Mouse (Mus musculus): Measurements from ENCODE around the gene Gstt1.
"Not testable (repeated sequence)": the region's sequence is repeated elsewhere in the genome, so short reads cannot be mapped to it uniquely, and the experiment has no call there.

Gene Gstt1

DNA sequence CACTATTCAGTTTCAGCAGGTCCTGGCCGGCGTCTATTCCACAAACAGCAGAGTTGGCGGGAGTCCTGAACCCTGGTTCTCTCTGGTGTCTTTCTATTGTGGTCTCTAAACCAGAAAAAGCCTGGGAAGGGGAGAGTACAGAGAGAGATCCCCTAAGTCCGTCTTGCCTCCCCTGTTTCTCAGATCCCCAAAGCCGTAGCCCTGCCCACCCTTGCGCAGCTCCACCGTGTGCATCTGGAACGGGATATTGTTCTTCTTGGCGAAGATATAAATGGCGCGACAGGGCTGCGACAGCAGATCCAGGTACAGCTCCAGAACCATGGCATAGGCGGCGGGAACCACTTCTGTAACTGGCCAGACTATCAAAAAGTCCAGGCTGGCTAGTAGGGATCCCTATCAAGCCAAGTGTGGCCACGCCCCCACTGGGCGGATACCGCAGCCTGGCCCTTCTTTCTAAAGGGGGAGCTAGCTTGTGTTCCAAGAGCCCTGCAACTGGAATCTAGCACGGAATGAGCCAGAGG is at the start of gene Gstt1:
TSS of gene Gstt1 (minus strand) at position 409 of the 521 bp plus-strand sequence.
- peak; percentile 71 for DNase-seq (ENCODE audit: low read depth)

DNA sequence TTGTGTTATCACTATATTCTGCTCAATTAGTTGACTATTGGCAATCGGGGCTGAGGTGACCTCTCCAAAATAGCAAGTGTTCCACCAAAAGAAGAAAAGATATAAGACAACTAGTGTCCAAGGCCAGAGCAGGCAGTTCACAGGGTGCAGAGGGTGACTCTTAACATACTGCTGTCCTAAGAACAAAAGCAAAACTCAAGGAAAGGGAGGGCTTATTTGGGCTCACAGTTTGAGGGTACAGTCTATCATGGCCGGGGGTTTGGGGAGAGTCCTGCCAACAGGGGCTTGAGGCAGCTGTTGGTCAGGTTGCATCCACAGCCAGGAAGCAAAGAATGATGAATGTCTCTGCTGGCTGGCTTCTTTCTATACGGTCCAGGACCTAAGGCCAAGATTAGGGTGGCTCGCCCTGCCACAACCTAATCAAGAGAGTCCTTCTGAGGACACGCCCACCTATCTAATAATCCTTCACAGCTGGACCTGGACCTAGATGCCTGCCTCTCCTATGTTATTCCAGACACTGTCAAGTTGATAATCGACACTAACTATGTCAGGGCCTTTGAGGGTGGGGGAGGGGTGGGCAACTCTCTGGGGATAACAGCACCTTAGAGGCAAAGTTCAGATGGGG is 47.0 kb upstream of the Gstt1 start:
- no peak for DNase-seq (ENCODE audit: low read depth)

DNA sequence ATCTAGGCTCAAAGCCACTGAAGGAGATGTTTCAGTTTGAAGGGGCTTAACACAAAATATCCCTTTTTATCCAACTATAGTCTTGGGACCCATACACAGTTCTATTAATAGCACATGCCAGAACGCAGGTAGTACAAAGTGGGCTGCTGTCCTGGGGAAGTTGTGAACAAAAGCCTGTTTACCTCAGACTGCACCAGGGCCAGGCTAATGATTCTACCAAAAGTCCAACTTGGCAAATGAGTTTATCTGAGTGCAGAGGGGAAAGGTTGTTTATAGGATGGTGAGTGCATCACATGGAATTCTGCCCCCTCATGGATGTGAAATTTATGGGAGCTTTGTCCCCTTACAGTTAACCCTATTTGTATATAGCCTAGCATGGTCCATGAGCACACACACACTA is 46.4 kb upstream of the Gstt1 start:
- DNase-seq (ENCODE audit: low read depth), result no peak

DNA sequence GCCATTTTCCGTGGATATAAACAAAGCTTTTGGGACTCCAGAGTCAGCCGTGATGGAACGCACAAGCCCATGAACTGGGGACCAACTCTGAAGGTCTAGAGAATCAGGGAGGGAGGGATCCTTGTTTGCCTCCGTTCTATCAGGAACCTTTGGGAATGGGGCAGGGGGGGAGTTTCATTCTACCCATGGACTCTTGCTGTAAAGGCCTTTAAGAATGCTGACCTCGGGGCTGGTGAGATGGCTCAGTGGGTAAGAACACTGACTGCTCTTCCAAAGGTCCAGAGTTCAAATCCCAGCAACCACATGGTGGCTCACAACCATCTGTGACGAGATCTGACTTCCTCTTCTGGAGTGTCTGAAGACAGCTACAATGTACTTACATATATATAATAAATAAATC is 45.5 kb upstream of the Gstt1 start:
- DNase-seq (ENCODE audit: low read depth), result not testable (repeated sequence)

DNA sequence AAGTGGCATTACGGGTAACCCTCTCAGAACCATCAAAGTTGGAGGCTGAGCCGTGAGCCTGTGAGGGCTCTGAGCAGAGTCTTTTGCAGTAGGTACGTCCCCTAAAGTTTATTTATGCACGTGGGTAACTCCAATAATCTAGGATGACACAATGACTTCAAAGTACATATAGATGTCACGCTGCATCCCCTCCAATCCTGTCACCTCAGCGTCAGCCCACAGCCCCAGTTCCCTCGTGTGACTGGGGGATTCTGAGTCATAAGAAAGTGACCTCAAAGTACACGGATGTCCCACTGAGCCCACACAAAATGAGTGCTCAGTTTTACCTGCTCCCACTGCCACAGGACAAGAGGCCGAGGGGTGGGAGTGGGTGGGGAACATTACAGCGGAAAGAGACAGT is 40.7 kb upstream of the Gstt1 start:
- DNase-seq (ENCODE audit: low read depth), result no peak

DNA sequence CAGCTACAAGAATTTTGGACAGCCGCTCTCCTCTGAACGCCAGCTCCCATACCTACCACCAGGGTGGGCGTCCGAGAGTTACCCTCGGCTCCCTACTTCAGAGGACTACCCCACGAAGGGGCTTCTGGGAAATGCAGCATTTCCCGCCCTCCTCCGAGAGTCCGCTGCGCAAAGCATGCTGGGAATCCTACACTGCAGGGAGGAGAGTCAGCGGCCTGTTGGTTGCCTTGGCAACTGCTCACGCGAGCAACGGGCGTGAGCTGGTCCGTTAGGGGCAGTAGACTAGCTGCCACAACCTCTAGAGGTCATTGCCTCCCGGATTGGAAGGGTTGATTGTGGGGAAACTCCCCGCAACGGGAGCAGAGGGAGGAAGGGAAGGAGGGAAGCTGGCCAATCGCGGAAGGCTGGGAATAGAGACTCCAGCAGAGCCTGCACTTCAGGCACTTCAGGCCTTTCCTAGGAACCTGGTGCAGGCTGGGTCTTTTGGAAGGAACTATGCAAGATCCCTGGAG is 38.9 kb upstream of the Gstt1 start, which contains the start of gene Gstt2:
TSS of gene Gstt2 (minus strand) at position 177 of the 512 bp plus-strand sequence.
- DNase-seq (ENCODE audit: low read depth), result peak; percentile 93

DNA sequence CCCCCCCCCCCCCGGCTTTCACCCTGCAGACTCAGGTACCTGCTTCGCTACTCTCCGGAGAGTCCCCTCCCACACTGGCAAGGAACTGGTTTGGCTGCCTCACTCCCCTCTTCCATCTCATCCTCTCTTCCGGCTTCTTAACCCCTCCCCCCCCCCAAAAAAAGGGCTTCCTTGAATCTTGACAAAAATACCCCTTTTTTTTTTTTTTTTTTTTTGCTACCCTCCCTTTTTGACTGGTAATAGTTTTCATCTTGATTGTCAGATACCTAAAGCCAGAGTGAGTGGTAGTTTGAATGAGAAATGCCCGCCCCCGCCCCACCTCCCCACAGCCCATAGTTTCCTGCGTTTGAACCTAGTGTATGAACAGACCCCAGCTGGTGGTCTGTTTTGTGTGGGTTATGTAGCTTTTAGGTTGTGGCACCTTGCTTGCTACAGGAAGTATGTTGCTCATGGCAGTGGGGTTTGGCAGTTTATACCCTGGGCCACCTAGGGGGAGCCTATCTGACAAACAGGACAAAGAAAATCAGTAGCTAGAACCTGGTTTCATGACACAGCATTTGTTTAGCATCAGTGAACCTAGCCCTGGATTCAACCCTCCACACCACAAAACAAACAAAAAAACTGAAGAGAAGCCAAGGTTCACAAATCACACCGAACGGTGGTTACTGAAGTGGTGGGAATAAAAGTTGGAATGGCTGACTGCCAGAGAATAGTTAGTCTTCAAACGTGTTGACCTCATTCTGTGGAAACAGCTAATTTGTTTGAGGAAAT is 37.6 kb upstream of the Gstt1 start:
- peak; percentile 31 for DNase-seq (ENCODE audit: low read depth)

DNA sequence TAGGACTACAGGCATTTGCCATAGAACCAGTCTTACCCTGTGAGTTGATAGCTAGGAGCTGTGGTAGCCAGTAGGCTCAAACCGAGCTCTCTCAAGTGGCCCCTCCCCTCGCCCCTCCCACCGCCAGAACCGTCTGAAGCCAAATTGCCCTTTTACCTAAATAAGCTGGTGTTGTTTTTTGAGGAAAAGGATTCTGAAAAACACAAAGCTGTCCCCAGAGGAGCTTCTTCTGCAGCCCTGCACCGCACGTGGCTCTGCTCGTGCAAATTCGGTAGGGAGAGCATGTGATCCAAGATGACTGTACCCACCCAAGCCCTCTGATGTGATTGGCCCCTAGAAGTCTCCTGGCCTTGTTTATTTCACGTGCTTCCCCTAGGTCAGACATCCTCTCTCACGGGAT is 36.9 kb upstream of the Gstt1 start:
- peak; percentile 61 for DNase-seq (ENCODE audit: low read depth)

DNA sequence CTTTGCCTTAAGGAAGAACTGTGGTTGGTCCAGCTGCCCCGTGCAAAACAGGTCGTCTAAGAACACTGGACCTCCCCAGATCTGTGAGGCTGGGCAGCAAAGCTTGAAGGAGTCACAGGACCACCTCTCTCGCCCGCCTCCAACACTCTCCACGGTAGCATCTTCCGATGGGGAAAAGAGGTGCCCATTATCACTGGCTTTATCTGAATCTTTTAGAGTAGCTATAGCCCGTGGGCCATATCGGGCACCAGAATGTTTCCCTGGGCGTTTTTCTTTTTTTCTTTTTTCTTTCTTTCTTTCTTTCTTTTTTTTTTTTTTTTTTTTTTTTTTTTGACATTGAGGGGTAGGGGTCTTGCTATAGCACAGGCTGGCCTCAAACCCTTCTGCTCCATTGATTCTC is 36.3 kb upstream of the Gstt1 start:
- no peak for DNase-seq (ENCODE audit: low read depth)

DNA sequence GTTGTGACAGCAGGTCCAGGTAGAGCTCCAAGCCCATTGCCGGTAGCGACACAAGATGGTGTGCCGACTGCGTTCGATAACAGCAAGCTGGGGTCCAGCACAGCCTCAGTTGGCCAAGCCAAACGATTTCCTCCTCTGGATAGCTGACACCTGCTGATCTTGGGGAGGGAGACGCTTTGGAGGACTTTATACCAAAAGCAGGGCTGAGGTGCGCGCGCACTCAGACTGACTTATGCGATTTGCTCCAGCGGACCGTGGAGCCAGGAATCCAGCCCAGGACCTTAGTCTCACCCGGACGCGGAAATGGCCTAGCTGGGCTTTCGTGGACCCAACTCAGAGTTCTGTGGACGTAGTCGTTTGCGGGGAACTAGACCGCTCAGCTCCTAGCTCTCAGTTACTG is 35.9 kb upstream of the Gstt1 start:
- DNase-seq (ENCODE audit: low read depth), result no peak

DNA sequence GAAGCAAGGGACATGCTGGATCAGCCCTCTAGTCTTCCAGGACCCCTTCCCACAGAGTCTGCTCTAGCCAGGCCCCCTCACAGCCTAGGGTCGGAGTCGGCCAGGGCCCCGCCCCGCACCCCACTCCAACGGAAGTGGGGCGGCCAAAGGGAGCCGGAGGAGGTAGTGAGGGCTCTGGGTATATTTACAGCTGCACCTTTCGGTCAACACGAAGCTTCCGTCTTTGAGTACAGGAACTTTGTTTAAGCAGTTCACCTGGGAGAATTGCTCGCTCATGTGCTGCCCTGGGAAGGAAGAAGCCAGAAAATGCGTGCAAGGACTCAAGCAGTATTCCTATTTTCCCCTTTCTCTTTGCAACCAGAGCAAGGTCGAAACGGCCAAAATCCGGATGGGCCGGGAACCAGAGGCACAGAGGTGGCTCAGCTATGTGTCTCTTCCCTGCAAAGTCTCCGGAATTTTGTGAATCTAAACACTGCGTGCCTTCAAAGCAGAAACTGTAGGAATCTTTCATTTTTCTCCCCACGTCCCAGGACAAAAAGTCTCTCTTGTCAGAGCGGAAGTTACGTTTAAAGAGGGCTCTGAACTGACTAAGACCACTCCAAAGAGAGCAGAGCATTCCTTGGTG is 35.2 kb upstream of the Gstt1 start:
- DNase-seq (ENCODE audit: low read depth), result no peak

DNA sequence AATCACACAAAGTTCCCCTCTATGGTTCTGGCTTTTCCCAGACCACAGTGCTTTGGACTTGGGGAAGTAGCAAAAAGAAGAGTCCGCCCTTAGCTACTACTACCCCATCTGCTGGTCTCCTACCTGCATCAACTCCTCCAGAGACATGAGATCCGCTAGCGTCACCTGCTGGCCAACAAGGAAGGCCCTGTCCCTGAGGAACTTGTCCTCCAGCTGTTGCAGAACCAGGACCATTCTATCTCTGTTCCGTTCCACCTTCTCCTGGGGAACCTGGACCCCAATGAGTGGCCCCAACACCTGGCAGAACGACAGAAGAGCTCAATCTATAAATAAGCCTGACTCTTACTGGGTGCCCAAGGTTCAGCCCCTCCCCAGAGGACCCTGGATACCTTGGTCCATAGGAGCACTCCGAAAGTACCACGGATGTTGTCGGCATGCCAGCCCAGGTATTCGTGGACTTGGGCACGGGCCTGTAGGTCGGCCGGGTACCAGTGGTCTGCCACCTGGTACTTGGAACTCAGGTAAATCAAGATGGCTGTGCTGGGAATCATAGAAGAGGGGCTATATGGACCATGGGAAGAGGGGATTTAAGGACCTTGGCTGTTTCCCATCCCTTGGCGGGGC is 34.0 kb upstream of the Gstt1 start:
- peak; percentile 70 for DNase-seq (ENCODE audit: low read depth)

DNA sequence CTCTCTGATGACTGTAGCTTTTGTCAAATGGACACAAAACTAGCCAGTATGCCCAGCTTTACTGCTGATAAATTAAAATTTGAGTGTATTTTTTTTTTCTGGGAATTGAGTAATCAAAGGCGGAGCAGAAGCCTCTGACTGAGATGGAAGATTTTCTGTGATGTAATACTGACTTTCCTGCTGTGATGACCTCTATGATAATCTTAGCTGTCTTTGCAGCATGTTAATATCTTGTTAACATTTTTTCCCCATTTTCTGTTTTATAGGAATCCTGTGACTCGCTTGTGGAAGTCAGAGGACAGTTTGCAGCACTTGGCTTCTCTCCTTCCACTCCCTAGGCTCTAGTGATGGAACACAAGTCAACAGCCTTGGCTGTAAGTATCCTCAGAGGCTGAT is 31.9 kb upstream of the Gstt1 start:
- no peak for DNase-seq (ENCODE audit: low read depth)

DNA sequence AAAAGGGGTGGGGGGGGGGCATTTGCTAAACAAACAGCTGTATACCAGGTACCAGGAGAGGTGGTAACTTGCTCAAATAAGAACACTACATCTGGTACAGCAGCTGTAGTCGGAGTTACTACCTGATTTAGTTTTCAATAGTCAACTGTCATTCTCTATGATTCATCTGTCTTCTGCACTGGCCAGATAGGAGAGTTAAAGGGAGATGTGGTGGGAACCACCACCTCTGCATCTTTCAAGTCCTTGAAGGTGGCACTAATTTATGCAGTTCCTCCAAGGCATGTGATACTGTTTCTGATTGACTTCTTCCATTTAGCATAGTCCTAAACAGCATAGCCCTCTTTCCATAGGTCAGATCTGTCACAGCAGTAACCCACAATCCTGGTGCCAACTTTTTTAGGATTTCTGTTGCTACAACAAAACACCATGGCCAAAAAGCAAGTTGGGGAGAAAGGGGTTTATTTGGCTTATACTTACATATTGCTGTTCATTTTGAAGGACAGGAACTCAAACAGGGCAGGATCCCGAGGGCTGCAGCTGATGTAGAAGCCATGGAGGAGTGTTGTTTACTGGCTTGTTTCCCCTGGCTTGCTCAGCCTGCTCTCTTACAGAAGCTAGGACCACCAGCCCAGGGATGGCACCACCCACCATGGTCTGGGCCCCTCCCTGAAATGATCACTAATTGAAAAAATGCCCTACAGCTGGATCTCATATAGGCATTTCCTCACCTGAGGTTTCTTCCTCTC is 31.3 kb upstream of the Gstt1 start:
- no peak for DNase-seq (ENCODE audit: low read depth)

DNA sequence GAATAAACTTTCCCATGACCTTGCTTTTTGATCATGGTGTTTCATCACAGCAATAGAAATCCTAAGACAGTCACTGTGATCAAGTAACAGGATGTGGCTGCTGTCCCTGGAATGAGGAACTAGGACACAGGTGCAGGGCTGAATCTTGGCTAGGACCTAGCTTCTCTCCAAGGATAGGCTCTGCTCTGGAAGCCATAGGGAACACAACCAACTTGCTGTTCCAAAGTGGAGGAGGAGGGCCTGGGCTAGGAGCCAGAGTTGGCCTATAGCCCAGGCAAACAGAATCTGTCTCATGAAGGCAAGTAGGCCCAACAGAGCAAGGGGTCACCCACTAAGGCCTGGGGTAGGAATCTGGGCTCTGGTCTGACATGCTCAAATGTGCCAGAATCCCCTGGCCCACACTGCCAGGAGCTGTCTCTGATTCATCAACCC is 30.1 kb upstream of the Gstt1 start:
- DNase-seq (ENCODE audit: low read depth), result peak; percentile 90

DNA sequence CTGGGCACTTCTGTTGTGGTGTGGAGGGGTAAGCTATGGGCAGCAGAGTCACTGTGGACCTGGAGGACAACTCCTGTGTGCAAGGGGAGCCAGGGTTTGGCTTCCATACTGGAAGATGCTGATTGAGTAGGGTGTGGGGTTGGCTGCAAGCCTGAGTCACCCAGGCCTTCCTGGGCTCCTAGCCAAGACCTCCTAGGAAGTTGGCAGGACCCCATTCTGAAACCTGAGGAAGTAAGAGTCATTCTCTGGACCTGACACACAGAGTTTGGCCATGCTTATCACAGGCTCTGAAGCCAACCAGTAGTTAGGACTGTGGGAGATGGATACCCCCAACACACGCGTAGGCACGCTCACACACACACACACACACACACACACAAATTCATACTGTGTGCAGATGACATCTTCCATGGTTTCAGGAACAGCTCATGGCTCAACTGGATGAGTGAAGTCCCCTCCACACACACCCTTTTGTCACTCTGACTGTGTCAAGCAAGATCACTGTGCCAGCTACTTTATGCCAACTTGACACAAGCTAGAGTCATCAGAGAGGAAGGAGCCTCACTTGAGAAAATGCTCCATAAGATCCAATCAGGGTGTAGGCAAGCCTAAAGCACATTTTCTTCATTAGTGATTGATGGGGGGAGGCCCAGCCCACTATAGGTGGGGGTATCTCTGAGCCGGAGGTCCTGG is 29.4 kb upstream of the Gstt1 start:
- peak; percentile 94 for DNase-seq (ENCODE audit: low read depth)

DNA sequence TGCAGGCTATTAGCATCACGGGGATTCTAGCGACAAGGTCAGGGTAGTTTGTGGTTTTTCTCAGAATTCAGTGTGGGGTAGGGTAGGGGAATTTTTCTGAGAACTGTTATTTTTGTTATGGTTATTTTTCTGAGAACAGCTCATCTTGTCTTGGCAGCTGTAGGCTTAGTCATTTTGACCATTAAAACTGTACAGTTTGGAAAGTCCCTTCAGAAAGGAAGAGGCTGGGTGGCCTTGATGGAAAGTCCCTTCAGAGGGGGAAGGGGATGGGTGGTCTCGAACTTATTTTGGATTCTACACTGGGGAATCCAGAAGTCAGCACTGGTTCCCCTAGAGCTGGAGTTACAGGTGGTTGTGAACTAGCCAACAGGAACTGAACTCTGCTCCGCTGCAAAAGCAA is 26.1 kb upstream of the Gstt1 start:
- no peak for DNase-seq (ENCODE audit: low read depth)

DNA sequence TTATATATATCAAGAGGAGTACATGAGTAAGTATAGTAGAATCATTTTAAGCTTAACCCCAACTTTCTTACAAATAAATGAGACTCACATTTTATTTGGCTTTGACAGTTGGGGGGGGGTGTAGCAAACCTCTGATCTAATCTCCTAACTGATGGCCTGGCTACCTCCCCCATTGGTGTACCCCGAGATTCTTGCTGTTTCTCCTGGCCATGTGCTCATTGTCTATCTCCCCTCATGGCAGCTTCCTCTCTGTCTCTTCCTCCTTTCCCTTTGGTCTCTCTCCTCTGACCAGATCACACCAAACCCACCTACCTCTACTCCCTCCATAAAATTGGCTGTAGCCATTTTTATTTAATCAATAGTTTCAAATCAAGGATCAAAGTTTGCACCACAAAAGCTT is 25.4 kb upstream of the Gstt1 start:
- DNase-seq (ENCODE audit: low read depth), result no peak

DNA sequence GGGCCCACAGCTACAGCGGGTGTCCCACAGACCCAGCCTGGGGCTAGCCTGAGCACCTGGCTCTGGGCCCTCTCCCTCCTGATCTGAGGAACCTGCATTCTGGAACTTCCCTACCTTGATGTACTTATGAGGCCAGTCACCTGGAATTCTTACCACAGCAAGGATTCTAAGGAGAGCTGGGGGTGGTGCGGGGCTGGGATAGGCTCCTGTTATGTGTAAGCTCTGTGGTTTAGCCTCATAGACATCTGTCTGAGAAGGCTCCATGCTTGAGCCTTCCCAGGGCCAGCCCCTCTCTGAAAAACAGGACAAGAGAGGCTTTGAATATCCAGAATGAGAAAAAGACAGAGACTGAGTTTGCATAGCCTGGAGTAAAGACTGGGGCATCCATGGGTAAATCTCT is 24.1 kb upstream of the Gstt1 start, which contains the start of gene Gstt4:
TSS of gene Gstt4 (minus strand) at position 101 of the 400 bp plus-strand sequence.
- no peak for DNase-seq (ENCODE audit: low read depth)

DNA sequence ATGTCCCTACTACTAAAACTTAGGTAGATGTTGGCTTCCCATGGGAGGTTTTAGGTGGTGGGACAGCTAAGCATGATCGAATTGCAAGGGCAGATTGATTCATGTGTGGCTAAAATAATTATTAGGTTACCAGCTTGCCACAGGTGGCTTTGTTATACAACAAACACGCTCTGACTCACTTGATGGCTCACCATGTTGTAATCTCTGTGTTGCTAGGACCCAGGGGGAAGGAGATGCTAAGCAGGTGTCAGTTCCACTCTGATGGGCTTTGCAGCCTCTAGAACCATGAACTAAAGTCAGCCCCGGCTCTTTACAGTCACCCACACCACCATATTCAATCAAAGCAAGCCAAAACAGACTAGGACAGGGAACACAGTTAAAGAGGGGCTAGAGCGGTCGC is 21.5 kb upstream of the Gstt1 start:
- no peak for DNase-seq (ENCODE audit: low read depth)

DNA sequence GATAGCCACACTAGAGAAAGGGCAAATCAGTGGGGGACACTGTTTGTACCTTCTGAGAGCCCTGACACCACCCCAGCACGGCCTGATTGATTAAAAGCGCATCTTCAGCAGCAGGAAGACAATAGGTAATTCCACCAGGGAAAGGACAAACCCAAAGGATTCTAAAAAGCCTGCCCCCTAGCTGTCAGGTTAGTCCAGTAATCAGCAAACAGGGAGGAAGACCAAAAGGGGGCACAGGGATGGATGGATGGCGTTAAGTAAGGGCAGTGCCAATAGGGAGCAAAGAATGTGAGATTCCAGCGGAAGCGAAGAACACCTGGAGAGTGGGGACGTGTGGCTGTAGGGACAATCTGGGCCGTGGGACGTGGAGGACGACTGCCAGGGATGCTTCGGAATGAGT is 20.3 kb upstream of the Gstt1 start:
- no peak for DNase-seq (ENCODE audit: low read depth)
